Mouse (Mus musculus) forebrain, embryonic 11.5 days (tissue): ENCODE results near the gene Cd200r1. TPM values are rescaled to one million over a fixed set of nuclear protein-coding genes. Genes with fewer than 3 reads are reported as not detected.

Experiments
- ATAC-seq: fragments of 200-750 bp; cut with Nextera tagmentation; replicated peaks from 2 replicates; pipeline ENCODE4 v1.8.0; 2017; ENCODE audit warnings: moderate TSS enrichment; ENCODE audit not compliant: low FRiP score
- DNase-seq: peaks from one replicate; pipeline ENCODE4 v3.0.0-alpha.2; 2017; ENCODE audit warnings: low spot score
- H3K27ac ChIP-seq: fragments of 300-500 bp; sonication (generic); 2 replicates; pipeline ENCODE4 v1.5.1; 2014; ENCODE audit warnings: low read depth, low read length
- H3K27me3 ChIP-seq: fragments of 300-500 bp; sonication (generic); 2 replicates; pipeline ENCODE4 v1.6.1; 2014; ENCODE audit warnings: mild to moderate bottlenecking, low read length, mixed read lengths; ENCODE audit not compliant: control insufficient read depth, insufficient read depth
- H3K36me3 ChIP-seq: fragments of 300-500 bp; sonication (generic); 2 replicates; pipeline ENCODE4 v1.6.1; 2014; ENCODE audit warnings: mild to moderate bottlenecking, low read length, moderate library complexity, mixed read lengths; ENCODE audit not compliant: control insufficient read depth, insufficient read depth
- H3K4me1 ChIP-seq: fragments of 300-500 bp; sonication (generic); replicated peaks from 2 replicates; pipeline ENCODE4 v1.6.1; 2014; ENCODE audit warnings: low read length, mixed read lengths; ENCODE audit not compliant: control insufficient read depth, insufficient read depth
- H3K4me2 ChIP-seq: fragments of 300-500 bp; sonication (generic); 2 replicates; pipeline ENCODE4 v1.6.1; 2014; ENCODE audit warnings: low read depth, mild to moderate bottlenecking, low read length, moderate library complexity, mixed read lengths; ENCODE audit not compliant: severe bottlenecking
- H3K4me3 ChIP-seq: fragments of 300-500 bp; sonication (generic); 2 replicates; pipeline ENCODE4 v1.5.1; 2014; ENCODE audit warnings: low read depth, low read length
- H3K9ac ChIP-seq: fragments of 300-500 bp; sonication (generic); 2 replicates; pipeline ENCODE4 v1.6.1; 2014; ENCODE audit warnings: low read length
- H3K9me3 ChIP-seq: fragments of 300-500 bp; sonication (generic); 2 replicates; pipeline ENCODE4 v1.6.1; 2016; ENCODE audit warnings: low read length, mixed read lengths; ENCODE audit not compliant: control insufficient read depth
- WGBS: fragments of 180-500 bp; shearing (Covaris S2); extraction: QIAGEN DNeasy Blood & Tissue Kit; methylation state at CpG from one replicate; pipeline ENCODE4 v1.1.7; 2014; 5-methylcytosine and 5-hydroxymethylcytosine counted together
- polyA plus RNA-seq: library from polyadenylated mRNA; unstranded; fragments of >200 nt; fragmentation: Nextera tagmentation; extraction: Ambion mirVana; gene quantifications from 2 replicates; pipeline ENCODE4 v1.2.1, GENCODE M21; 2014

Gene Cd200r1
- polyA plus RNA-seq, 1 experiment from 2014 or later = 0.55 TPM

DNA sequence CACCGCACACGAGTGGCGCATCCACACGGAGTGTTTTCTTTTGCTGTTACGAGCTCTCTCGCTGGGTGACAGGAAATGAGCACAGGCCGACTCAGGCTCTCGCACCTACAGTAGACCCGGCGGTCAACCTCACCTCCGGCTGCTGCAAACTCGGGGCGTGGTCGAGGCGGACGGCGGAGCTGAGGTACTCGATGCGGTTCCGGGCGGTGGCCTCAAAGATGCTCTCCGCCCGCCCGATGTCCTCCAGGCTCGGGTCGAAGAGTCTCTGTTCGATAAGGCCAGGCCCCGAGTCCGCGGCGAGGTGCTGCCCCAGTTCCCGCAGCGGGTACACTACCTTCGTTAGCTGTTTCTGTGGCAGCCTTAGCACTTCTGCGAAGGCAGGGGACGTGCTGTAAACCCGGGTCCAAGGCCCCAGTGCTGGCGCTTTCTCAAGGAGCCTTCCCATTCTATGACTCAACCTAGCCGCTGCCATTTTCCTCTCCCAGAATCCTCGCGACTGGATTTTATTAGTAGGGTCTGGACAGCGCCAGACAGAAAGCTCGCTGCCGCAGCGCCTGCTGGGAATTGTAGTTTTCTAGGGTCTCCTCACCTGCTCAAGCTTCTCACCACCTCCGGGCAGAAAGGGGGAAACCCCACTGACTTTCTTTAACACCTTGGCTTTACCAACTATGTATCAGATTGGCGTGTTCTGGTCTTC, 19.5 kb upstream of the Cd200r1 start, which contains the start of gene Gtpbp8:
Gene Gtpbp8, minus strand, starts transcription at position 498 of the 697 bp plus-strand sequence.
- Histone ChIP-seq H3K36me3 (no peaks in the 10 kb centered on the region; the same call in 1 of the 2 replicates), H3K27me3 (no peaks in the 10 kb centered on the region), H3K4me1 (peaks cover 3% of the 10 kb centered on the region; the same call in 1 of the 2 replicates), H3K9me3 (no peaks in the 10 kb centered on the region), H3K27ac (peak within 1 kb of the TSS; percentile 74), H3K4me3 (peak within 1 kb of the TSS; percentile 66), H3K4me2 (peak within 1 kb of the TSS; percentile 85), H3K9ac (peak within 1 kb of the TSS; percentile 77)
- ATAC-seq (peak; percentile 93), DNase-seq (peak; percentile 85)
- WGBS = under 1% methylated on average over 47 of the region's 47 CpGs

GRCm38 (mm10) chr16:44748007-44748406, 17.5 kb upstream of the Cd200r1 start:
- no peak overlapping the region for H3K4me3 ChIP-seq
- DNase-seq (no peak), ATAC-seq (no peak)
- no peaks in the 10 kb centered on the region for H3K9me3 ChIP-seq
- no peak overlapping the region for H3K27ac ChIP-seq
- H3K4me2 ChIP-seq = no peak overlapping the region
- H3K27me3 ChIP-seq = no peaks in the 10 kb centered on the region
- H3K36me3 ChIP-seq = no peaks in the 10 kb centered on the region
- no peak overlapping the region for H3K9ac ChIP-seq
- WGBS = 63% methylated on average over 3 of the region's 3 CpGs
- H3K4me1 ChIP-seq = peaks cover 3% of the 10 kb centered on the region; the same call in 1 of the 2 replicates

DNA sequence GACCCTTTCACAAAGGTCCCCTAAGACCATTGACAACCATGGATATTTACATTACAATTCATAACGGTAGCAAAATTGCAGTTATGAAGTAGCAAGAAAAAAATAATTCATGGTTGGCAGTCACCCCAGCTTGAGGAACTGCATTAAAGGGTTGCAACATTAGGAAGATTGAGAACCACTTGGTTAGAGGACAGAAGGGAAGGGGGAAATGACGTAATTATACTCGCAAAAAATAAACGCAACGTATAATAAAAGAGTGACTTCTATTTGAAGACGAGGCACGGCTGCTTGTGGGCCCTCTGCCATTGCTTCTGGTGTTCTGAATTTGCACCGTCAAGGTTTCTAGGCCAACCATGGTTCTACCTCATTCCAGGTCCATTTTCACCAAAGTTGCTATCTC, 7.8 kb upstream of the Cd200r1 start:
- H3K9ac ChIP-seq = no peak overlapping the region
- H3K4me2 ChIP-seq = no peak overlapping the region
- H3K27me3 ChIP-seq = no peaks in the 10 kb centered on the region
- no peaks in the 10 kb centered on the region for H3K4me1 ChIP-seq
- WGBS = 94% methylated on average over 8 of the region's 8 CpGs
- no peak for ATAC-seq
- DNase-seq = no peak
- H3K27ac ChIP-seq = no peak overlapping the region
- no peak overlapping the region for H3K4me3 ChIP-seq
- no peaks in the 10 kb centered on the region for H3K36me3 ChIP-seq
- H3K9me3 ChIP-seq = no peaks in the 10 kb centered on the region

GRCm38 (mm10) chr16:44761811-44762210, 3.7 kb upstream of the Cd200r1 start:
- Histone ChIP-seq H3K4me3 (no peak overlapping the region), H3K9ac (no peak overlapping the region), H3K36me3 (no peaks in the 10 kb centered on the region), H3K4me1 (no peaks in the 10 kb centered on the region), H3K9me3 (no peaks in the 10 kb centered on the region), H3K27me3 (no peaks in the 10 kb centered on the region), H3K4me2 (no peak overlapping the region), H3K27ac (no peak overlapping the region)
- WGBS = 76% methylated on average over 1 of the region's 1 CpGs
- DNase-seq (no peak), ATAC-seq (no peak)

- 90% methylated on average over 9 of the region's 9 CpGs for WGBS
- no peak overlapping the region for H3K4me2 ChIP-seq
- no peaks in the 10 kb centered on the region for H3K27me3 ChIP-seq
- H3K4me3 ChIP-seq = no peak overlapping the region
- no peak overlapping the region for H3K9ac ChIP-seq
- no peak for DNase-seq
- no peaks in the 10 kb centered on the region for H3K9me3 ChIP-seq
- no peak overlapping the region for H3K27ac ChIP-seq
- no peak for ATAC-seq
- H3K36me3 ChIP-seq = no peaks in the 10 kb centered on the region
- H3K4me1 ChIP-seq = 0 out of 2 replicates have a peak, but pooled peaks cover 2% of the 10 kb centered on the region
Observed at GRCm38 (mm10) chr16:44766320-44766892, 870 bp downstream of the Cd200r1 start.

GRCm38 (mm10) chr16:44767506-44767905, 2.0 kb downstream of the Cd200r1 start:
- H3K9ac ChIP-seq = no peak overlapping the region
- no peaks in the 10 kb centered on the region for H3K36me3 ChIP-seq
- H3K4me1 ChIP-seq = 0 out of 2 replicates have a peak, but pooled peaks cover 2% of the 10 kb centered on the region
- ATAC-seq = no peak
- H3K4me3 ChIP-seq = no peak overlapping the region
- H3K27me3 ChIP-seq = no peaks in the 10 kb centered on the region
- no peaks in the 10 kb centered on the region for H3K9me3 ChIP-seq
- WGBS = 90% methylated on average over 7 of the region's 7 CpGs
- H3K4me2 ChIP-seq = no peak overlapping the region
- DNase-seq = no peak
- H3K27ac ChIP-seq = no peak overlapping the region

- H3K4me2 ChIP-seq = no peak overlapping the region
- 0 out of 2 replicates have a peak, but pooled peaks cover 2% of the 10 kb centered on the region for H3K4me1 ChIP-seq
- no peaks in the 10 kb centered on the region for H3K36me3 ChIP-seq
- H3K9ac ChIP-seq = no peak overlapping the region
- WGBS = 56% methylated on average over 2 of the region's 2 CpGs
- no peaks in the 10 kb centered on the region for H3K27me3 ChIP-seq
- ATAC-seq = 0 out of 2 replicates have a peak, but pooled peaks have one; percentile 42
- no peak for DNase-seq
- no peak overlapping the region for H3K27ac ChIP-seq
- H3K9me3 ChIP-seq = no peaks in the 10 kb centered on the region
- no peak overlapping the region for H3K4me3 ChIP-seq
Observed at GRCm38 (mm10) chr16:44767967-44768366, 2.4 kb downstream of the Cd200r1 start.

- DNase-seq = no peak
- Histone ChIP-seq H3K9ac (no peak overlapping the region), H3K27ac (no peak overlapping the region), H3K4me1 (no peaks in the 10 kb centered on the region), H3K4me2 (no peak overlapping the region), H3K9me3 (no peaks in the 10 kb centered on the region), H3K36me3 (no peaks in the 10 kb centered on the region), H3K27me3 (no peaks in the 10 kb centered on the region), H3K4me3 (no peak overlapping the region)
- 81% methylated on average over 6 of the region's 6 CpGs for WGBS
- no peak for ATAC-seq
Observed at GRCm38 (mm10) chr16:44772577-44772976, 7.0 kb downstream of the Cd200r1 start.
